ENCODE assay signal across 18 mouse cellular contexts in the genomic region with DNA sequence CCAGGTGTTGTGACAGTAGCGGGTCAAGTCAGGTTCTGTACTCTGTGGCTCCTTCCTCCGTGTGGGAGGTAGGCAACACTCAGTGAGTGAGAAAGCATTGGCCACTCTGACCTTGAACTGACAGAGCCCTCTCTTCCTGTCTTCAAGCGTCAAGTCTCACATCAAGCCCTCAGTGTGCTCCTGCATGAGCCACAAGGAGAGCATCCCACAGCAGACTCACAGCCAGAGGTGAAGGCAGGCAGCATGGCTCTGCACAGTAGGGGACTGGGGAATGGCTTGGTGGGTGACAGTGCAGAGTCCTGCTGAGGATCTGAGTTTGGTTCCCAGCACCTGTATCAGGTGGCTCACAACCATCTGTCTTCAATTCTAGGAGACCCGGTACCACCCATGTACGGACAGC.
"Had no signal": no experiment of that assay in that cellular context is flagged by ENCODE, and none has a peak within 500 bp of the region (broad histone marks: within the 10 kb centered on the region; RNA-seq: fewer than 3 reads in every experiment).

No protein-coding gene starts in this region.

- DNase-seq: kidney, adult 2 months; kidney, postnatal 25 days; layer of hippocampus, adult 9-11 months; liver; lung, adult 18-20 months; lung, postnatal 14 days; thymus, postnatal 25 days had no signal

- H3K27ac ChIP-seq: kidney, postnatal 0 days; layer of hippocampus, adult 2 months; limb, embryonic 10.5 days; limb, embryonic 13.5 days; liver, embryonic 12.5 days; liver, embryonic 15.5 days; macrophage; midbrain, embryonic 12.5 days; neural tube, embryonic 13.5 days had no signal

- H3K36me3 ChIP-seq: limb, embryonic 10.5 days; limb, embryonic 13.5 days; liver, embryonic 12.5 days; liver, embryonic 15.5 days; midbrain, embryonic 12.5 days; neural tube, embryonic 13.5 days had no signal

- H3K4me1 ChIP-seq: liver, embryonic 12.5 days; liver, embryonic 15.5 days; midbrain, embryonic 12.5 days had no signal

- H3K27me3 ChIP-seq: liver, embryonic 12.5 days; liver, embryonic 15.5 days; neural tube, embryonic 13.5 days had no signal

- ATAC-seq: liver, embryonic 12.5 days; midbrain, embryonic 16.5 days had no signal

- H3K9me3 ChIP-seq: limb, embryonic 10.5 days; limb, embryonic 13.5 days; liver, embryonic 12.5 days; liver, embryonic 15.5 days; midbrain, embryonic 12.5 days; neural tube, embryonic 13.5 days had no signal

- H3K4me2 ChIP-seq: limb, embryonic 13.5 days; liver, embryonic 12.5 days; liver, embryonic 15.5 days; midbrain, embryonic 12.5 days; neural tube, embryonic 13.5 days had no signal

- H3K4me3 ChIP-seq: layer of hippocampus, adult 2 months; limb, embryonic 10.5 days; limb, embryonic 13.5 days; liver, embryonic 12.5 days; liver, embryonic 15.5 days; midbrain, embryonic 12.5 days; myocyte; neural tube, embryonic 13.5 days had no signal

- H3K9ac ChIP-seq: limb, embryonic 13.5 days; liver, embryonic 12.5 days; liver, embryonic 15.5 days; midbrain, embryonic 12.5 days; neural tube, embryonic 13.5 days had no signal
